Mouse (Mus musculus): ENCODE measurements around the gene BC028528. TPM values are rescaled to one million over a fixed set of nuclear protein-coding genes. Genes with fewer than 3 reads are reported as not detected.

Gene BC028528
- total and polyA plus RNA-seq, 3 experiments = 7.4 to 13.6 TPM; not detected in 1

DNA sequence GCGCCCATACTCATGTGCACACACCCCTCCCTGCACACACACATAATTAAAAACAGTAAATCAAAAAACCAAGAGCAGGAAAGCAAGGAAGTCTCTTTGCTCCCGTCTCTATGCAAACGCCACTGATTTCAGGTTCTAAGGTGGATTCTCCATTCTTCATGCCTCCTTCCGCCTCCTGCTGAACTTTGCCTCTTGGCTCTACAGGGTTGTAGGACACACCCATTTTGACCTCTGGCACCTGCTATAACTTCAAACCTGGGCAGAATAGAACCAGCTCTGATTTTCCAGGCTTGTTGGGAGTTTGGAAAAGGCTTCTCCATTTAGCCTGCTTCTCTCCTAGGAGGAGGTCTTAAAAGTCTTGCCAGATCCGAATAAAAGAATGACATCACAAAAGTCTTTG is 7.4 kb downstream of the BC028528 start:
- Histone ChIP-seq H3K9me3 (replicated peaks; ENCODE audit: insufficient read depth, low read length) (no peaks in the 10 kb centered on the region), H3K36me3 (ENCODE audit: control insufficient read depth in 1 of 2, insufficient read depth in 2 of 2, low read length in 2 of 2) (peaks cover 0 to 2% of the 10 kb centered on the region in 2 experiments; a peak in 2 of 4 replicates), H3K4me3 (ENCODE audit: control insufficient read depth in 1 of 2, insufficient read depth in 1 of 2, low read depth in 2 of 2, low read length in 2 of 2) (no peak overlapping the region), H3K27me3 (ENCODE audit: control insufficient read depth in 1 of 2, insufficient read depth in 2 of 2, low read length in 2 of 2) (no peaks in the 10 kb centered on the region), H3K79me2 (ENCODE audit: control insufficient read depth, insufficient read depth, low read length, poor library complexity) (no peaks in the 10 kb centered on the region; the same call in 1 of the 2 replicates), H3K27ac (ENCODE audit: control insufficient read depth, low read depth, low read length) (no peak overlapping the region), H3K9ac (ENCODE audit: control insufficient read depth, low read depth, low read length, poor library complexity, severe bottlenecking) (no peak overlapping the region), H3K4me1 (ENCODE audit: control insufficient read depth in 1 of 2, insufficient read depth in 2 of 2, low read length in 2 of 2) (peaks cover 5 to 13% of the 10 kb centered on the region in 2 experiments; a peak in 3 of 4 replicates)
- TF ChIP-seq ELF1 (IDR thresholded peaks at IDR 0.05; ENCODE audit: low read depth, low read length) (no peak), ZKSCAN1 (IDR thresholded peaks at IDR 0.05; ENCODE audit: low read depth, low read length) (no peak), KAT2A (conservative IDR thresholded peaks at IDR 0.05; ENCODE audit: low read depth, low read length) (no peak), SIN3A (IDR thresholded peaks at IDR 0.05; ENCODE audit: low read length) (no peak), ZMIZ1 (IDR thresholded peaks at IDR 0.05; ENCODE audit: low read depth, low read length) (no peak), ZNF384 (IDR thresholded peaks at IDR 0.05; ENCODE audit: low read depth, low read length) (no peak)
- no peak for DNase-seq (ENCODE audit: low read depth, low spot score)

DNA sequence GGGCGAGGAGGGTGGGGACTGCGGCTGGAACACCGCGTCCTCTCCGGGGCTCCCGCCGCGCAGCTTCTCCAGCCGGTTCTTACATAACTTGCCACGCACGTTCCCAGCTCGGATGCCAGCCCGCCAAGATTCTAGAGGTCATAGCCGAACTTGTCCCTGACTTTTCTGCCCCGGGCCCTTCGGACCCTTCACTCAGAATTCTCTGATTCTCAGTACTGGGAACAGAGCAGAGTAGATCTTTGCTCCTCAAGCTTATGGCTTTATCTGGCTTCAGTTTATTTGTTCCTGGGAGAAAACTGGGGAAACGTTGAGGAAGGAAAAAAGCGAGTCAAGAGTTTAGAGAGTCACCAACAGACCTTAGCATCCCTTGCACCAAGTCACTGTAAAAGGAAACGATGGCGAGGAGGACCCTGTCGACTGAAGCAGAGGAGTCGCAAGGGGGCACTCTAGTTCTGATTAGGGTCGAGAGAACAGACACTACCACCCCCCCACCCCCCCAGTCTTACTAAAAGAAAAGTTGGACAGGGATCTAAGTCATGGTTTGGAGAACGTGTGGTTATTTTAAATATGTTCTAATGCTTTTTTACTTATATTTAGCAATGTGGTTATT is 8.9 kb downstream of the BC028528 start:
- Histone ChIP-seq H3K4me1 (ENCODE audit: control insufficient read depth in 1 of 2, insufficient read depth in 2 of 2, low read length in 2 of 2) (peaks cover 5 to 13% of the 10 kb centered on the region in 2 experiments; a peak in 3 of 4 replicates), H3K9ac (ENCODE audit: control insufficient read depth, low read depth, low read length, poor library complexity, severe bottlenecking) (peak overlapping the region; percentile 60), H3K27ac (ENCODE audit: control insufficient read depth, low read depth, low read length) (peak overlapping the region; percentile 38), H3K27me3 (ENCODE audit: control insufficient read depth in 1 of 2, insufficient read depth in 2 of 2, low read length in 2 of 2) (no peaks in the 10 kb centered on the region), H3K36me3 (ENCODE audit: control insufficient read depth in 1 of 2, insufficient read depth in 2 of 2, low read length in 2 of 2) (peaks cover 0 to 2% of the 10 kb centered on the region in 2 experiments; a peak in 2 of 4 replicates), H3K79me2 (ENCODE audit: control insufficient read depth, insufficient read depth, low read length, poor library complexity) (no peaks in the 10 kb centered on the region; the same call in none of the 2 replicates), H3K4me3 (ENCODE audit: control insufficient read depth in 1 of 2, insufficient read depth in 1 of 2, low read depth in 2 of 2, low read length in 2 of 2) (peak overlapping the region; percentile 52 to 53), H3K9me3 (replicated peaks; ENCODE audit: insufficient read depth, low read length) (no peaks in the 10 kb centered on the region)
- peak; percentile 92 for DNase-seq (ENCODE audit: low read depth, low spot score)
- no peak for TF ChIP-seq ZKSCAN1 (IDR thresholded peaks at IDR 0.05; ENCODE audit: low read depth, low read length)
- no peak for TF ChIP-seq POLR2AphosphoS2 (IDR thresholded peaks at IDR 0.05; ENCODE audit: low read length)
- no peak for TF ChIP-seq USF2 (IDR thresholded peaks at IDR 0.05; ENCODE audit: borderline replicate concordance in 1 of 2, insufficient read depth in 1 of 2, low read depth in 1 of 2, low read length in 2 of 2)
- TF ChIP-seq ELF1 (IDR thresholded peaks at IDR 0.05; ENCODE audit: low read depth, low read length) = no peak
- TF ChIP-seq TAL1 (IDR thresholded peaks at IDR 0.05; ENCODE audit: low read length) = no peak
- TF ChIP-seq USF1 (IDR thresholded peaks at IDR 0.05; ENCODE audit: low read depth, low read length) = peak; percentile 28; the same call in 1 of the 2 replicates
- TF ChIP-seq CHD1 (IDR thresholded peaks at IDR 0.05; ENCODE audit: low read depth, low read length) = no peak
- peak; percentile 83 for TF ChIP-seq BHLHE40 (IDR thresholded peaks at IDR 0.05; ENCODE audit: borderline replicate concordance, low read depth, low read length)
- peak; percentile 45; the same call in 1 of the 2 replicates for TF ChIP-seq HCFC1 (IDR thresholded peaks at IDR 0.05; ENCODE audit: low read depth, low read length)
- no peak for TF ChIP-seq CHD2 (IDR thresholded peaks at IDR 0.05; ENCODE audit: low read length)
- peak; percentile 76 for TF ChIP-seq RAD21 (IDR thresholded peaks at IDR 0.05; ENCODE audit: low read depth, low read length)
- TF ChIP-seq MAFK (IDR thresholded peaks at IDR 0.05; ENCODE audit: borderline replicate concordance, low read depth, low read length) = no peak
- 0 out of 2 replicates have a peak, but pooled peaks have one; percentile 22 for TF ChIP-seq GABPA (IDR thresholded peaks at IDR 0.05; ENCODE audit: low read depth, low read length)
- TF ChIP-seq ZNF384 (IDR thresholded peaks at IDR 0.05; ENCODE audit: low read depth, low read length) = no peak
- TF ChIP-seq ZC3H11A (IDR thresholded peaks at IDR 0.05; ENCODE audit: low read depth, low read length) = peak; percentile 84
- no peak for TF ChIP-seq POLR2A (IDR thresholded peaks at IDR 0.05; ENCODE audit: control insufficient read depth in 1 of 2, insufficient read depth in 1 of 2, low read depth in 1 of 2, low read length in 2 of 2, poor library complexity in 1 of 2)
- TF ChIP-seq MYB (IDR thresholded peaks at IDR 0.05; ENCODE audit: low read depth, low read length) = no peak
- no peak for TF ChIP-seq TBP (IDR thresholded peaks at IDR 0.05; ENCODE audit: low read depth, low read length)
- no peak for TF ChIP-seq ZMIZ1 (IDR thresholded peaks at IDR 0.05; ENCODE audit: low read depth, low read length)
- TF ChIP-seq RCOR1 (IDR thresholded peaks at IDR 0.05; ENCODE audit: low read depth, low read length) = peak; percentile 39; the same call in 1 of the 2 replicates
- no peak for TF ChIP-seq MXI1 (IDR thresholded peaks at IDR 0.05; ENCODE audit: low read depth, low read length)
- TF ChIP-seq KAT2A (conservative IDR thresholded peaks at IDR 0.05; ENCODE audit: low read depth, low read length) = no peak
- TF ChIP-seq JUND (IDR thresholded peaks at IDR 0.05; ENCODE audit: low read depth, low read length) = no peak
- TF ChIP-seq ETS1 (IDR thresholded peaks at IDR 0.05; ENCODE audit: low read depth, low read length) = 0 out of 2 replicates have a peak, but pooled peaks have one; percentile 21
- no peak for TF ChIP-seq GATA1 (IDR thresholded peaks at IDR 0.05; ENCODE audit: low read depth, low read length)
- TF ChIP-seq SIN3A (IDR thresholded peaks at IDR 0.05; ENCODE audit: low read length) = peak; percentile 68; the same call in 1 of the 2 replicates
- peak; percentile 88 for TF ChIP-seq SMC3 (IDR thresholded peaks at IDR 0.05; ENCODE audit: low read depth, low read length)
- no peak for TF ChIP-seq EP300 (IDR thresholded peaks at IDR 0.05; ENCODE audit: low read depth in 1 of 2, low read length in 2 of 2)
- peak; percentile 21; the same call in 1 of the 2 replicates for TF ChIP-seq TCF12 (IDR thresholded peaks at IDR 0.05; ENCODE audit: low read depth, low read length)
- TF ChIP-seq E2F4 (IDR thresholded peaks at IDR 0.05; ENCODE audit: borderline replicate concordance, low read depth, low read length) = no peak
